Mouse (Mus musculus) E14TG2a.4 (cell line): Measurements from ENCODE around the gene Wdr60.

Experiments
- CTCF ChIP-seq: conservative IDR thresholded peaks from 2 replicates; pipeline ENCODE4 v1.5.1; 2014; ENCODE audit warnings: low read length
- NANOG ChIP-seq: IDR thresholded peaks from 2 replicates; pipeline ENCODE4 v1.6.1; 2014; ENCODE audit warnings: borderline replicate concordance, low read length, mixed read lengths
- POU5F1 ChIP-seq: IDR thresholded peaks from 2 replicates; pipeline ENCODE4 v1.6.1; 2014; ENCODE audit warnings: low read length, borderline replicate concordance

- no peak for TF ChIP-seq CTCF
- no peak for TF ChIP-seq POU5F1
- no peak for TF ChIP-seq NANOG
Observed at GRCm38 (mm10) chr12:116232061-116232460, 30.8 kb downstream of the Wdr60 start.
